Comparison of ENCODE assay signal across 22 mouse cellular contexts in genomic region chr6:98606680-98607079, GRCm38 (mm10).
"Had no signal": no experiment of that assay in that cellular context is flagged by ENCODE, and none has a peak within 500 bp of the region (broad histone marks: within the 10 kb centered on the region; RNA-seq: fewer than 3 reads in every experiment).

No protein-coding gene starts in this region.

- H3K9me3 ChIP-seq: kidney, embryonic 15.5 days; limb, embryonic 15.5 days; lung, embryonic 15.5 days; midbrain, embryonic 10.5 days; neural tube, embryonic 13.5 days had no signal

- H3K4me3 ChIP-seq: kidney, embryonic 15.5 days; limb, embryonic 12.5 days; limb, embryonic 15.5 days; lung, embryonic 15.5 days; megakaryocyte, embryonic 14.5 days; midbrain, embryonic 10.5 days; neural tube, embryonic 13.5 days had no signal

- H3K4me1 ChIP-seq: kidney, embryonic 15.5 days; limb, embryonic 12.5 days; limb, embryonic 15.5 days; lung, embryonic 15.5 days; neural tube, embryonic 13.5 days had no signal

- H3K36me3 ChIP-seq: kidney, embryonic 15.5 days; limb, embryonic 12.5 days; limb, embryonic 15.5 days; lung, embryonic 15.5 days; midbrain, embryonic 10.5 days; neural tube, embryonic 13.5 days had no signal

- DNase-seq: kidney, postnatal 10 days; kidney, postnatal 36 days; layer of hippocampus, postnatal 36 days; left cerebral cortex, postnatal 4 days; liver, postnatal 0 days; lung, postnatal 10 days; lung, postnatal 36 days; midbrain, embryonic 14.5 days; retina, postnatal 1 day; right cerebral cortex, postnatal 25 days; spleen, adult 18-20 months; thymus, adult 18-20 months; thymus, postnatal 36 days had no signal

- H3K4me2 ChIP-seq: kidney, embryonic 15.5 days; limb, embryonic 12.5 days; limb, embryonic 15.5 days; liver, embryonic 11.5 days; lung, embryonic 15.5 days; neural tube, embryonic 13.5 days had no signal

- ATAC-seq: liver, postnatal 0 days had no signal

- H3K27me3 ChIP-seq: kidney, embryonic 15.5 days; limb, embryonic 12.5 days; limb, embryonic 15.5 days; lung, embryonic 15.5 days; megakaryocyte, embryonic 14.5 days; neural tube, embryonic 13.5 days had no signal

- H3K9ac ChIP-seq: kidney, embryonic 15.5 days; limb, embryonic 12.5 days; limb, embryonic 15.5 days; liver, embryonic 14.5 days; liver, postnatal 0 days; lung, embryonic 15.5 days; neural tube, embryonic 13.5 days had no signal

- H3K27ac ChIP-seq: kidney, embryonic 15.5 days; limb, embryonic 12.5 days; limb, embryonic 15.5 days; liver, embryonic 14.5 days; lung, embryonic 15.5 days; midbrain, embryonic 10.5 days; neural tube, embryonic 13.5 days had no signal
